Mouse (Mus musculus) hindbrain, embryonic 14.5 days (tissue): Measurements from ENCODE around the gene Ccdc36. TPM values are rescaled to one million over a fixed set of nuclear protein-coding genes. Genes with fewer than 3 reads are reported as not detected.

Source experiments
- ATAC-seq: fragments of 200-750 bp; cut with Nextera tagmentation; 2 replicates; pipeline ENCODE4 v1.8.0; 2017; ENCODE audit warnings: moderate number of reproducible peaks, mild to moderate bottlenecking, moderate TSS enrichment, moderate library complexity; ENCODE audit not compliant: low FRiP score
- DNase-seq: peaks from one replicate; pipeline ENCODE4 v3.0.0-alpha.2; 2015; ENCODE audit warnings: low spot score
- H3K27ac ChIP-seq: fragments of 300-500 bp; sonication (generic); 2 replicates; pipeline ENCODE4 v1.5.1; 2014; ENCODE audit warnings: mild to moderate bottlenecking, moderate library complexity
- H3K27me3 ChIP-seq: fragments of 300-500 bp; sonication (generic); 2 replicates; pipeline ENCODE4 v1.6.1; 2014; ENCODE audit warnings: mild to moderate bottlenecking, low read length, mixed read lengths; ENCODE audit not compliant: control insufficient read depth, insufficient read depth
- H3K36me3 ChIP-seq: fragments of 300-500 bp; sonication (generic); replicated peaks from 2 replicates; pipeline ENCODE4 v1.6.1; 2014; ENCODE audit not compliant: control insufficient read depth, insufficient read depth
- H3K4me1 ChIP-seq: fragments of 300-500 bp; sonication (generic); replicated peaks from 2 replicates; pipeline ENCODE4 v1.6.1; 2014; ENCODE audit warnings: antibody characterized with exemption, low read length, mixed read lengths; ENCODE audit not compliant: control insufficient read depth, insufficient read depth
- H3K4me2 ChIP-seq: fragments of 300-500 bp; sonication (generic); replicated peaks from 2 replicates; pipeline ENCODE4 v1.6.1; 2014; ENCODE audit warnings: mild to moderate bottlenecking, moderate library complexity
- H3K4me3 ChIP-seq: fragments of 300-500 bp; sonication (generic); replicated peaks from 2 replicates; pipeline ENCODE4 v1.5.1; 2014; ENCODE audit warnings: mild to moderate bottlenecking, low read length
- H3K9ac ChIP-seq: fragments of 300-500 bp; sonication (generic); 2 replicates; pipeline ENCODE4 v1.6.1; 2014
- H3K9me3 ChIP-seq: fragments of 300-500 bp; sonication (generic); 2 replicates; pipeline ENCODE4 v1.6.1; 2016; ENCODE audit warnings: low read length; ENCODE audit not compliant: control insufficient read depth
- WGBS: fragments of 180-500 bp; shearing (Covaris S2); extraction: QIAGEN DNeasy Blood & Tissue Kit; methylation state at CpG from one replicate; pipeline ENCODE4 v1.1.7; 2014; 5-methylcytosine and 5-hydroxymethylcytosine counted together
- polyA plus RNA-seq: library from polyadenylated mRNA; unstranded; fragments of >200 nt; fragmentation: Nextera tagmentation; extraction: Ambion mirVana; gene quantifications from 2 replicates; pipeline ENCODE4 v1.2.1, GENCODE M21; 2014

Gene Ccdc36
- polyA plus RNA-seq, 1 experiment from 2014 or later: 1.6 TPM

DNA sequence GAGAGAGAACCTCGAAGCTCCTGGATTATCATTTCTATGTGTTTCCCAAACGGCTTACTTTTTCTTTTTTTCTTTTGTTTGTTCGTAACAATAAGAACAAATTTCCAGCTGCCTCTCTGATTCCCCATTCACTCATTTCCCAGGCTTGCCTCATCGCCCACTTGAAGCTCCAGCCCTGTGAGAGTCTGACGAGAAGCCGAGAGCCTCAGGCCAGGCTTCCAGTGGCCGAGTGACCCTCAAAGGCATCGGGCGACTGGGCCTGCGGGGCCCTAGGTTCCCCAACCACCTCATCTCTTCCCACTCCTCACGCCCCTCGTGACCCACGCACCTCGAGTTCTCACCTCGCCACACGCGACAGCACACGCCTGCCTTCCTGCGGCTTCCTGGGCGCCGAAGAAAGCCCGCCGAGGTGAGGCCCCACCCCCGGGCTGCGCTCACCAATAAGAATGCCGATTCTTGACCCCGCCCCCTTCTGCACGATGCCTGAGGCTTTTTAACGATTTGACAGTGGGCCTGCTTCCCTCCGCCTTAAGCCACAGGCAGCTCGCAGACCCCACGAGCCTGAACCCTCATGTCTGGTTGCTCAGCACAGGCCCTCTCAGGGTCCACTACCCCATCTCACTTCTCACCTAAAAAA, 3.3 kb upstream of the Ccdc36 start:
- no peaks in the 10 kb centered on the region for H3K9me3 ChIP-seq
- H3K36me3 ChIP-seq: no peaks in the 10 kb centered on the region
- H3K4me3 ChIP-seq: peak overlapping the region; percentile 26
- 0 out of 2 replicates have a peak, but pooled peaks cover 3% of the 10 kb centered on the region for H3K4me1 ChIP-seq
- DNase-seq: peak; percentile 48
- no peak for ATAC-seq
- no peak overlapping the region for H3K27ac ChIP-seq
- no peak overlapping the region for H3K9ac ChIP-seq
- 48% methylated on average over 32 of the region's 32 CpGs for WGBS
- no peaks in the 10 kb centered on the region for H3K27me3 ChIP-seq
- peak overlapping the region; percentile 48 for H3K4me2 ChIP-seq

DNA sequence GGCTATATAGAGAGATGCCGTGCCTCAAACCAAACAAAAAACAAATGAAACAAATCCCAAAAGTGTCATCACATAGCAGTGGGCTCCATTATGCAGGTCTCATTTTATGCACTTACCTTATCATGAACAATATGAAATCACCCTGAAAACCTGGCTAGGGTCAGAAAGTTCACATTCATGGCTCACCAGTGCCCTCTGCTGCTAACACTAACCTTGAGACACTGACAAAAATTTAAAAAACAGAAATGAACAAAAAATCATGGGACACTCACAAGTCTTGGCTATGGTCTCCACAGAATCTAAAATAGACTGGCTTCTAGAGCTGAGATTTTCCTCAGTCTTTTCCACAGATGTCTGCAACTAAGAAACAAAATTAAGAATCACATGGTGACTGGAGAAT, 16.1 kb downstream of the Ccdc36 start:
- Histone ChIP-seq H3K4me1 (no peaks in the 10 kb centered on the region), H3K9ac (no peak overlapping the region), H3K4me2 (no peak overlapping the region), H3K4me3 (no peak overlapping the region), H3K27me3 (no peaks in the 10 kb centered on the region), H3K27ac (no peak overlapping the region), H3K9me3 (no peaks in the 10 kb centered on the region), H3K36me3 (no peaks in the 10 kb centered on the region)
- DNase-seq (no peak), ATAC-seq (no peak)
- WGBS: 91% methylated on average over 1 of the region's 1 CpGs

DNA sequence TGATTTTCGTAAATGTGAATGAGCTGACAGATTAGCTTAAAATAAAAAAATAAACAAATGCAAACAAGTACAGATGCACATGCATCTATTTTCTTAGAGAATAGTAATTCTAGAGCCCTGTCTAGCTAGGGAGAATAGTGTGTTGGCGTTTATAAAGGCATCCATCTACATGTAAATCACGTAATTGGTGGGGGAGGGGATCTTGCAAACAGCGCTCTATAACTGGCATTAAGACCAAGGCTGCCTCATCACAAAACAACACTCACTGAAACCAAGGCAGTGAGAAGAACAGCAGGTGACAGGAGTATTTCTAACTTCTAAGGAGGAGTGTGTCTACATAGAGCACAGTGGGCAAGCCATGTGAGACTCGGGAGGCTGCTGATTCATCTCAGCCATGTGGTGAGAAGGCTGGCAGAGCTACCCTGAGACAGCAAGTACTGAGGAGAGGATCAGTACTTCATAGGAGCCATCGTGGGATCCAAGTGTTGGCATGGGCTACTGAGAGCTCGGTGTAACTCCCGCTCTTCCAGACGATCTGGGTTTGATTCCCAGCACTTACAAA, 16.8 kb downstream of the Ccdc36 start:
- no peak overlapping the region for H3K4me2 ChIP-seq
- 73% methylated on average over 9 of the region's 9 CpGs for WGBS
- H3K27ac ChIP-seq: no peak overlapping the region
- DNase-seq (no peak), ATAC-seq (no peak)
- H3K9ac ChIP-seq: no peak overlapping the region
- no peak overlapping the region for H3K4me3 ChIP-seq
- H3K36me3 ChIP-seq: no peaks in the 10 kb centered on the region
- H3K9me3 ChIP-seq: no peaks in the 10 kb centered on the region
- no peaks in the 10 kb centered on the region for H3K27me3 ChIP-seq
- H3K4me1 ChIP-seq: no peaks in the 10 kb centered on the region

DNA sequence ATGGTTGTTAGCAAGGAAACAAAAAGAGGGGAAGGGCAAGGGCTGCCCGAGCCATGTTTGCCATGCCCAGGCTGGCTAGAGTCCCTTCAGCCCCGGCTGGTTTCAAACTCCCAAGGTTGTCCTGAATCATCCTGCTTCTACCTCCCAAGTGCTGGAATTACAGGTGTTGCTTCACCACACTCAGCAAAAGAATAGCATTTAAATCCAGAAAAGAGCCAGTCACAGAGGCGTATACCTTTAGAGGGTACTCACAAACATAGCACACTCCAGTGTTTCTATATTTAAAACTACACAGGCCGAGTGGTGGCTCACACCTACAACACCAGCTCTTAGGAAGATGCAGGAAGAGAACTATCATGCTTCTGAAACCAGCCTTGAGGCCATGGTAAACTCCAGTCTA, 18.7 kb downstream of the Ccdc36 start:
- Histone ChIP-seq H3K4me3 (no peak overlapping the region), H3K36me3 (no peaks in the 10 kb centered on the region), H3K4me1 (no peaks in the 10 kb centered on the region), H3K9me3 (no peaks in the 10 kb centered on the region), H3K9ac (no peak overlapping the region), H3K4me2 (no peak overlapping the region), H3K27ac (no peak overlapping the region), H3K27me3 (no peaks in the 10 kb centered on the region)
- no peak for ATAC-seq
- DNase-seq: no peak
- WGBS: 91% methylated on average over 4 of the region's 4 CpGs

DNA sequence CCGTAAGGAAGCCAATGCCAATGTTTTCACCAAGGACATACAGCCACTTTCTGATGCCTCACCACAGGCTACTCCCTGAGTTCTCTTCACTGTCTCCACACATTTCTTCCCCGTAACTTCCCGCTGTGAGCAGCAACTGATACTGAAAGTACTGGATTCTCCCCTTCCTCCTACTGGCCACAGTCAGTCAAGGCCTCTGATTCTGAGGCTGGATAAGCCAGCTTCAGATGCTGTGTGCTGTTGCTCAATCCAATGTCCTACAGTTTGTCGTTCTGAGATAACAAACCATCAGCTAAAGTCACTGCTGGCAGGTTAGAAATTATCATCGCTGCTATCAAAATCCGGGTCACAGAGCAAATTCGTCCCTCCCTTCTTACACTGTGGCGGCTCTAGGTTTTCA, 23.8 kb downstream of the Ccdc36 start:
- H3K27ac ChIP-seq: no peak overlapping the region
- H3K27me3 ChIP-seq: no peaks in the 10 kb centered on the region
- H3K9ac ChIP-seq: no peak overlapping the region
- H3K4me1 ChIP-seq: peaks cover 9% of the 10 kb centered on the region; the same call in 1 of the 2 replicates
- no peak overlapping the region for H3K4me3 ChIP-seq
- WGBS: 78% methylated on average over 8 of the region's 8 CpGs
- no peaks in the 10 kb centered on the region for H3K9me3 ChIP-seq
- ATAC-seq (no peak), DNase-seq (no peak)
- no peaks in the 10 kb centered on the region for H3K36me3 ChIP-seq
- H3K4me2 ChIP-seq: no peak overlapping the region

DNA sequence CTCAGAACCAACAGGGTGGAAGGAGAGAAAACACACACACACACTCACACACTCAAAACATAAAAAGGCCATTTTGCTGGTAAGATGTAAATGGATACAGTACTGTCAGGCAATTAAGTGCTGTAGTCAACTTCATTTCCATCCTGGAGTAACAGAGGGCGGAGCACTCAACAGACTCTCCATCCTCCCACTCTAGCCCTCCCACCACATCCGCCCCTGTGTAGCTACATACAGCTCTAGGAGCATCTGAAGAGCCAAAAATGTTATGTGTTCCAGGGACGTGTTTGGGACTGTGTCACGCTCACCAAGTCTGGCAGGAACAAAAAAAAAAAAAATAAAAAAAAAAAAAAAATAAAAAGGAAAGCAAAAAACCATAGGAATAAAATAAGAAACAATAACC, 25.2 kb downstream of the Ccdc36 start:
- no peak overlapping the region for H3K4me2 ChIP-seq
- peaks cover 9% of the 10 kb centered on the region; the same call in 1 of the 2 replicates for H3K4me1 ChIP-seq
- H3K4me3 ChIP-seq: no peak overlapping the region
- H3K9me3 ChIP-seq: no peaks in the 10 kb centered on the region
- H3K36me3 ChIP-seq: no peaks in the 10 kb centered on the region
- DNase-seq: no peak
- no peak for ATAC-seq
- H3K27ac ChIP-seq: no peak overlapping the region
- WGBS: 76% methylated on average over 4 of the region's 4 CpGs
- no peaks in the 10 kb centered on the region for H3K27me3 ChIP-seq
- H3K9ac ChIP-seq: no peak overlapping the region

DNA sequence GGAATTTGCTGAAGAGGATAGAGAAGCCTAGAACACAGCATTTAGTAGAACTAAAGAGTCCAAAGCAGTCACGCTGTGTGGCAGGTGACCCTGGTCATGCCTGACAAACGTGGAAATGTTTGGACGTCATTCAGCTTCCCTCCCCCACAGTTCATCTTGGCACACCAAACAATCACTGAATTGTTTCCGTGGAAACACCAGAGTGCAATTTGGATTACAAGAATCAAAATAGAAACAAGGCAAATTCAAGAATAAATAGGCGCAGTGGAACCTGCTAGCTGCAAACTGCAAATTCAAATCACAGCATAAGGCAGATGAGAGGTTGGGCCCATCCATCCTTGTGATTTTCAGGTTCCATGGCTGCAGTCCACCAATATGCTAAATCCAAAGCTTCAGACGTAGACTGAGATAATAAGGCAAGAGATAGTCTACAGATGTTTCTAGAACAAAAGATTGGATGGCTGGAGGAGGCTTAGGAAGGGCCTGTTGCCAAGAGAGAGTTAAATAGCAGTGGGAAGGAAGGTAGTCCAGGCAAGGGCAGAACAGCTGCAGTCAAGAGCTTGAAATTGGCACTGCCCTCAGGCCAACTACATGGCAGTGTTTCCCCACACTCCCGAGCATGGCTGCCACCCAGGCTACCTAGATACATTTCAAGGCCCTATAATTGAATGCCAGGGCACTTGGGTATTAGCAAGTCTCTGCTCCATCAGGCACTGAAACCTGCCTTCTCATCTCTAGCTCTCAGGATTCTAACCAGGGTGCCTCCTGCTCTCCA, 26.9 kb downstream of the Ccdc36 start:
- Histone ChIP-seq H3K4me1 (peaks cover 9% of the 10 kb centered on the region; the same call in 1 of the 2 replicates), H3K36me3 (no peaks in the 10 kb centered on the region), H3K9ac (no peak overlapping the region), H3K4me2 (no peak overlapping the region), H3K27ac (peak overlapping the region; percentile 57), H3K27me3 (no peaks in the 10 kb centered on the region), H3K9me3 (no peaks in the 10 kb centered on the region), H3K4me3 (no peak overlapping the region)
- WGBS: 31% methylated on average over 7 of the region's 7 CpGs
- DNase-seq: peak; percentile 50
- ATAC-seq: no peak

DNA sequence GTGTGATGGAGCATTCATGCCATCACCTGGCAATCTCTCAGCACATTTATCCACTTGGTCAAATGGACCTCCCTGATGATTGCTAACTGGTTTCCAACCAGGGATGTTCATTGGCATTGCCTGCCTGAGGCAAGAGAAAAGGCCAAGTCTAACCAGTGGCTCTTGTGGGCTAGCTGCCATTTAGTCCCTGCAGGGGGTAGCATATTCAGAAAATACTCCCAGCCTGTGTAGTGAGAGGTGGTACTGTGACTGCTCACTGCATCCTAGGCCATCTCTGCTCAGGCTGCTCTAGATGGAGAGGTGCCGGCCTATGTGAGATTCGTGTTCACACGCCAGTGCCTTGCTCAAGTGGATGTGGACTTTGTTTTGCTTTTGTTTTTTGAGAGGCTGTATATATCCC, 30.0 kb downstream of the Ccdc36 start:
- H3K27ac ChIP-seq: no peak overlapping the region

DNA sequence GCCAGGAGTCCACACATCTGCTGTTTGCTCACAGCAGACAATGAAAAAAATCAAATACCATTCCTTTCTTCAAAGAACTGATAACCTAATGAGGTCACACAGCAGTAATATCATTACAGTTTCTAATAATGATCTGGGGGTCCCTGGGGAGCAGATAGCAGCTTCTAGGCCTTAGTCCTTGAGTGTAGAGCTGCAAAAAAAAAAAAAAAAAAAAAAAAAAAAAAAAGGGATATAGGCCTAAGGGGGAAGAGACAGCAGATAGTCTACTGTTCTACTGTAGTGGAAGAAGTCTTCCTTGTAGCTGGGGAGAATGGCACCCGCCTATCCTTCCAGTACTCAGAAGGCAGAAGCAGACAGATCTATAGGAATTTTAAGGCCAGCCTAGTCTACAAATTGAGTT, 32.9 kb downstream of the Ccdc36 start:
- Histone ChIP-seq H3K4me3 (no peak overlapping the region), H3K9ac (no peak overlapping the region), H3K4me1 (no peaks in the 10 kb centered on the region), H3K27me3 (no peaks in the 10 kb centered on the region), H3K9me3 (no peaks in the 10 kb centered on the region), H3K27ac (no peak overlapping the region), H3K36me3 (peaks cover 37% of the 10 kb centered on the region), H3K4me2 (no peak overlapping the region)
- 86% methylated on average over 1 of the region's 1 CpGs for WGBS
- ATAC-seq (no peak), DNase-seq (no peak)

More for the DNA sequence above, 30.0 kb downstream of the Ccdc36 start:
- ATAC-seq (no peak), DNase-seq (no peak)
- Histone ChIP-seq H3K36me3 (peaks cover 8% of the 10 kb centered on the region), H3K27me3 (no peaks in the 10 kb centered on the region), H3K4me2 (no peak overlapping the region), H3K4me3 (no peak overlapping the region), H3K9me3 (no peaks in the 10 kb centered on the region), H3K4me1 (peaks cover 9% of the 10 kb centered on the region; the same call in 1 of the 2 replicates), H3K9ac (no peak overlapping the region)
- WGBS: 91% methylated on average over 3 of the region's 3 CpGs
